Mouse (Mus musculus): ENCODE data around the gene Fkbpl. TPM values are rescaled to one million over a fixed set of nuclear protein-coding genes. Genes with fewer than 3 reads are reported as not detected.
A peak's percentile ranks its signal among the peaks of the same experiment; 100 is the strongest.

Fkbpl gene
- polyA plus RNA-seq, 1 experiment from 2014 or later: 12.9 TPM

DNA sequence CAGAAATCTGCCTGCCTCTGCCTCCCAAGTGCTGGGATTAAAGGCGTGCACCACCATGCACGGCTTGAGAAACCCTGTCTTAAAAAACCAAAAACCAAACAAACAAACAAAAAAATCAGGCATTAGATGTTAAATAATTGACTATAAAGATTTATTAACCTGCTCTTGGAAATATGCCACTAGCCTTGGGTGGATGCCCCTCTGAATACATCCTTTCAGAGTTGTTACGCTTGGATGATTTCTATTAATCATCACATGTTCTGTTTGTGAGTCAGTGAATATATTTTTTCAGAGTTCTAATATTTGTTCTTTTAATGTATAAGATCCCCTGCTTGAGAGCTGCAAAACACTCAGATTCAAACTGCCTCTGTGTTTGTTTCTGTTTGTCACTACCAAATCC is 19.6 kb upstream of the Fkbpl start:
- H3K4me2 ChIP-seq (replicated peaks): no peak overlapping the region
- peaks cover 43% of the 10 kb centered on the region for H3K36me3 ChIP-seq (replicated peaks; ENCODE audit: control insufficient read depth, insufficient read depth)
- DNase-seq (ENCODE audit: low spot score) (no peak), ATAC-seq (ENCODE audit: low FRiP score) (no peak)
- H3K9me3 ChIP-seq (ENCODE audit: control insufficient read depth, low read length): no peaks in the 10 kb centered on the region
- 0 out of 2 replicates have a peak, but pooled peaks cover under 1% of the 10 kb centered on the region for H3K27me3 ChIP-seq (ENCODE audit: control insufficient read depth, insufficient read depth, low read length)
- no peak overlapping the region for H3K4me3 ChIP-seq (replicated peaks; ENCODE audit: low read length)
- peaks cover 26% of the 10 kb centered on the region for H3K4me1 ChIP-seq (replicated peaks; ENCODE audit: control insufficient read depth, insufficient read depth, low read length)
- H3K9ac ChIP-seq: no peak overlapping the region
- WGBS: 98% methylated on average over 3 of the region's 3 CpGs
- no peak overlapping the region for H3K27ac ChIP-seq

DNA sequence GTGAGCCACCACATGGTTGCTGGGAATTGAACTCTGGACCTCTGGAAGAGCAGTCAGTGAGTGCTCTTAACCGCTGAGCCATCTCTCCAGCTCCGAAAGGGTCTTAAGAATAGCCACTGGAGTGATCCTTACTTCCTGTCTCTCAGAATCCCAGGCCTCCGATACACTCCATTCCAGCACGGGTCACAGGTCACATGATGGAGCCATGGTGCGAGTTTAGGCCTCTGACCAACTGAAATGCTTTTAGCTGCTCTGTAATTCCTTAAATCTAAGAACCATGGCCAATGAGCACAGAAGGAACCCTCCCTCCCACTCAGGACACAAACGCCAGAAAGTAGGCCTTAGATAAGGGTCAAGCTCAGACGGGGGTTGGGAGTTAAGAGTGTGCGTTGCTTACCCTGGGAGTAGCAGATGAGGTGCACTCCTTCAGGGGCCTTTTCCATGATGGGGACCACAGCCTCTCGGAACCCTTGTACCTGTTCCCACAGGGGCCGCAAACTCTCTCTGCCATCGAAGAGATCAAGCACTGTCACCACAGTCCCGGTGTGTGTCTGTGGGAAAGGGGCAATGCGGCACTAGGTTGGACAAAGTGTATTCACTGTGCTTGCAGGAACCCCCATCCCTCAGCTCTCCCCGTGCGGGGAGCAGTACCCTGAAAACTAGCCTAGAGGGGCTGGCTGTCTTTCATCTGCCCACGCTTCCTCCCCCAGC is 18.3 kb upstream of the Fkbpl start:
- peak overlapping the region; percentile 74 for H3K4me3 ChIP-seq (replicated peaks; ENCODE audit: low read length)
- peak overlapping the region; percentile 72 for H3K9ac ChIP-seq
- DNase-seq (ENCODE audit: low spot score): no peak
- no peak for ATAC-seq (ENCODE audit: low FRiP score)
- peaks cover 37% of the 10 kb centered on the region for H3K4me1 ChIP-seq (replicated peaks; ENCODE audit: control insufficient read depth, insufficient read depth, low read length)
- WGBS: 51% methylated on average over 16 of the region's 16 CpGs
- peak overlapping the region; percentile 90; the same call in 1 of the 2 replicates for H3K27ac ChIP-seq
- peaks cover 36% of the 10 kb centered on the region for H3K36me3 ChIP-seq (replicated peaks; ENCODE audit: control insufficient read depth, insufficient read depth)
- no peaks in the 10 kb centered on the region for H3K9me3 ChIP-seq (ENCODE audit: control insufficient read depth, low read length)
- H3K27me3 ChIP-seq (ENCODE audit: control insufficient read depth, insufficient read depth, low read length): peaks cover 12% of the 10 kb centered on the region
- peak overlapping the region; percentile 85 for H3K4me2 ChIP-seq (replicated peaks)

DNA sequence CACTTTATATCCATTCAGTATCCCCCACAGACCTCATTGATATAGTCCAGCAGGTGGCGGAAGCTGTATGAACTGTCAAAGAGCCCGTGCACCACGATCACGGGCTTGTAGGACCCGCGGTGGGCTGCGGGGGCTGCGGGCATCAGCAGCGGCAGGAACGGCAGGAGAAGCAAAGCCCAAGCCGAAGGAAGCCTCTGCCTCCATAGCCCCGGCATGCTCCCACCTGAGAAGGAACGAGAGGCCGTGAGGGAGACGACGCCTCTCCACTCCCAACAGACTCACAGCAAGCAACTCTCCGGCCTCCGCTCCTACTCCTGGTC is 17.8 kb upstream of the Fkbpl start:
- peak overlapping the region; percentile 90 for H3K27ac ChIP-seq
- WGBS: under 1% methylated on average over 18 of the region's 18 CpGs
- H3K27me3 ChIP-seq (ENCODE audit: control insufficient read depth, insufficient read depth, low read length): peaks cover 17% of the 10 kb centered on the region
- peak overlapping the region; percentile 85 for H3K4me2 ChIP-seq (replicated peaks)
- H3K9me3 ChIP-seq (ENCODE audit: control insufficient read depth, low read length): no peaks in the 10 kb centered on the region
- H3K4me1 ChIP-seq (replicated peaks; ENCODE audit: control insufficient read depth, insufficient read depth, low read length): peaks cover 42% of the 10 kb centered on the region
- peak overlapping the region; percentile 74 for H3K4me3 ChIP-seq (replicated peaks; ENCODE audit: low read length)
- peak overlapping the region; percentile 72 for H3K9ac ChIP-seq
- peaks cover 31% of the 10 kb centered on the region for H3K36me3 ChIP-seq (replicated peaks; ENCODE audit: control insufficient read depth, insufficient read depth)
- DNase-seq (ENCODE audit: low spot score) (no peak), ATAC-seq (ENCODE audit: low FRiP score) (peak; percentile 5; the same call in 1 of the 2 replicates)

DNA sequence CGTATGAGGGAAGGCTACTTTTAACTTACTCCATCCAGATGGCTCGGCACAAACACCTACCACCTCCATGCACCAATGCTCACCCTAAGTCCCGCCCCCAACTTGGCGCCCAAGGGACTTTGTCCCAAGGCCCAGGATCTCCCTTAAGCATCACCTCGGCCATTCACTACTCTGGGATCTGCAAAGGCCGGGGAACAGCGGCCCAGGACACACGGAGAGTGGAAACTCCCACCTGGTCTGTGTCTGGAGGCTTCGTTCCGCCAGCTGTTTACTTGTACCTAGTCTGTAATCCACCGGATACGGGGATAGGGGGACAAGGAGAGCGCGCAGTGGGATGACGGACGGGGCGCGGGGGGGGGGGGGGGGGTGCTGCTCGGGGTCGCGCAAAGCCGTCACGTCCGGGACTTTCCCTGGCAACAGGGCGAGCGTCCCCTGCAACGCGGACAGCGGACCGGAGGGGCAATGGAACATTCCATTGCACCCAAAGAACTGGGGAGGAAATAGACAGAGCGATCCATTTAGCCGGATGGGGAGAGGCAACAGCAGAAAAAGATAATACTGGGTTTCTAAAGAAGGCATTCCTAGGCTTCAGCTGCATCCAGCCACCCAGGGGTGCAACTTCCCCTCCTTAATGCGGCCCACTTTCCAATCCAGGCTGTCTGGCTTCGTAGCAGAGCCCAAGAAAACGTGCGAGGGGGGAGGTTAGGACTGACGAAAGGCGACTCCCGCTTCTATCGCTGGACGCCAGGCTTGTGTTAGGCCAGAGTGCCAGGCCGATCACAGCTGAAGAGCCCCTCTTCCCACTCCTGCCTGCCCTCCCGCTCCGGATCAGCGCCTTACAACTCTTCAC is 17.2 kb upstream of the Fkbpl start:
- H3K4me3 ChIP-seq (replicated peaks; ENCODE audit: low read length): peak overlapping the region; percentile 74
- WGBS: under 1% methylated on average over 43 of the region's 45 CpGs
- peaks cover 25% of the 10 kb centered on the region for H3K36me3 ChIP-seq (replicated peaks; ENCODE audit: control insufficient read depth, insufficient read depth)
- peaks cover 46% of the 10 kb centered on the region for H3K4me1 ChIP-seq (replicated peaks; ENCODE audit: control insufficient read depth, insufficient read depth, low read length)
- H3K27me3 ChIP-seq (ENCODE audit: control insufficient read depth, insufficient read depth, low read length): peaks cover 22% of the 10 kb centered on the region
- ATAC-seq (ENCODE audit: low FRiP score): peak; percentile 85
- peak; percentile 83 for DNase-seq (ENCODE audit: low spot score)
- H3K9ac ChIP-seq: peak overlapping the region; percentile 72
- no peaks in the 10 kb centered on the region for H3K9me3 ChIP-seq (ENCODE audit: control insufficient read depth, low read length)
- peak overlapping the region; percentile 90 for H3K27ac ChIP-seq
- peak overlapping the region; percentile 85 for H3K4me2 ChIP-seq (replicated peaks)

DNA sequence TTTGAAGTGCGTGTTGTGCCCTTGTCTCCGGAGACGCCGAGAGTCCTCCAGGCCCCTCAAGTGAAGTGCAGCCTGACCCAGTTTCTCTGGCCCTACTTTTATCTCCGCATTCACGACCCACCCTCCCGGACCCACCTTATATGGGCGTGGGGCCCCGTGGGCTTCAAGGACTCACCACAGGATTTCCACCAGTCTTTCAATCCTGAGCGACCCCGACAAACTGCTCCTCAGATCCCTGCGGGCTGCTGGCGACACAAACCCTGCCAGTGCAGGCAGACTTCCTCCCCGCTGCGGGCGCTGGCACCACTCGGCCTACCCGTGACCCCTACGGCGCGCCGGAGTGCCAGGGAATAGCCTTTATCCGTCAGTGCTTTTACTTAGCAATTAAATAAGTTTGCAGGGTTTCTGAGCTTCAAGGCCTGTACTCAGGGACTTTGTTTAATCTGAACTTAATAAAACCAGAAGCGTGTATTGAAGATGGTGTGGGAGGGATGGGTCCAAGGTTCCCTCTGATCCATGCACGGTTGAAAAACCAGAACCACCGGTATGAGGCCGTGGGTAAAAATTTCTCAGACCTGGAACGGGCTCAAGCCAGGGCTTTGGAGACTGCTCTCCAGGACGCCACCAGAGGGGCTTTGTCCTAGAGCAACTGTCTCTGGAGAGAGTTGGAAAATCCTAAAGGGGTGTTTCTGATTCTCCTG is 16.5 kb upstream of the Fkbpl start, which contains the start of gene Ppt2:
Gene Ppt2, minus strand, starts transcription at position 568 of the 701 bp plus-strand sequence.
- peak within 1 kb of the TSS; percentile 74 for H3K4me3 ChIP-seq (replicated peaks; ENCODE audit: low read length)
- DNase-seq (ENCODE audit: low spot score): no peak
- WGBS: 5% methylated on average over 29 of the region's 29 CpGs
- peaks cover 17% of the 10 kb centered on the region for H3K36me3 ChIP-seq (replicated peaks; ENCODE audit: control insufficient read depth, insufficient read depth)
- peaks cover 46% of the 10 kb centered on the region for H3K4me1 ChIP-seq (replicated peaks; ENCODE audit: control insufficient read depth, insufficient read depth, low read length)
- peak within 1 kb of the TSS; percentile 72 for H3K9ac ChIP-seq
- peaks cover 23% of the 10 kb centered on the region for H3K27me3 ChIP-seq (ENCODE audit: control insufficient read depth, insufficient read depth, low read length)
- no peaks in the 10 kb centered on the region for H3K9me3 ChIP-seq (ENCODE audit: control insufficient read depth, low read length)
- ATAC-seq (ENCODE audit: low FRiP score): peak; percentile 9; the same call in 1 of the 2 replicates
- H3K27ac ChIP-seq: peak within 1 kb of the TSS; percentile 90
- H3K4me2 ChIP-seq (replicated peaks): peak within 1 kb of the TSS; percentile 85

DNA sequence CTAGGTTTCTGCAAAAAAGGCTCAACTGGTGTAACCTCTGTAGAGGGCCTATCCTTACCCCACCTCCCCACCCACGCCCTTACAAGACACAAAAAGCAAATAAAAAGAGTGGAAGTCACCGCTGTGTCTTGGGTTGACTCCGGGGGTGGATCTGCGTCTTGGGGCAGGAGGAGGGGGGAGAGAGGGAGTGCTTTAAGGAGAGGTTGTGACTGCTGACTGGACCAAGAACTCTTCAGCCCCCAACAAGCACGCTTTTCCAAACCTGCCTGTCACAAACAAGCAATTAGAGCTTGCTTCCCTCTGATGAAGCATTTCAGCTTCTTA is 16.0 kb upstream of the Fkbpl start:
- peaks cover 46% of the 10 kb centered on the region for H3K4me1 ChIP-seq (replicated peaks; ENCODE audit: control insufficient read depth, insufficient read depth, low read length)
- no peaks in the 10 kb centered on the region for H3K9me3 ChIP-seq (ENCODE audit: control insufficient read depth, low read length)
- DNase-seq (ENCODE audit: low spot score) (no peak), ATAC-seq (ENCODE audit: low FRiP score) (no peak)
- H3K4me3 ChIP-seq (replicated peaks; ENCODE audit: low read length): peak overlapping the region; percentile 74
- 25% methylated on average over 5 of the region's 5 CpGs for WGBS
- peak overlapping the region; percentile 85 for H3K4me2 ChIP-seq (replicated peaks)
- H3K9ac ChIP-seq: peak overlapping the region; percentile 72
- H3K36me3 ChIP-seq (replicated peaks; ENCODE audit: control insufficient read depth, insufficient read depth): peaks cover 13% of the 10 kb centered on the region; the same call in 1 of the 2 replicates
- H3K27me3 ChIP-seq (ENCODE audit: control insufficient read depth, insufficient read depth, low read length): peaks cover 23% of the 10 kb centered on the region
- H3K27ac ChIP-seq: peak overlapping the region; percentile 90

DNA sequence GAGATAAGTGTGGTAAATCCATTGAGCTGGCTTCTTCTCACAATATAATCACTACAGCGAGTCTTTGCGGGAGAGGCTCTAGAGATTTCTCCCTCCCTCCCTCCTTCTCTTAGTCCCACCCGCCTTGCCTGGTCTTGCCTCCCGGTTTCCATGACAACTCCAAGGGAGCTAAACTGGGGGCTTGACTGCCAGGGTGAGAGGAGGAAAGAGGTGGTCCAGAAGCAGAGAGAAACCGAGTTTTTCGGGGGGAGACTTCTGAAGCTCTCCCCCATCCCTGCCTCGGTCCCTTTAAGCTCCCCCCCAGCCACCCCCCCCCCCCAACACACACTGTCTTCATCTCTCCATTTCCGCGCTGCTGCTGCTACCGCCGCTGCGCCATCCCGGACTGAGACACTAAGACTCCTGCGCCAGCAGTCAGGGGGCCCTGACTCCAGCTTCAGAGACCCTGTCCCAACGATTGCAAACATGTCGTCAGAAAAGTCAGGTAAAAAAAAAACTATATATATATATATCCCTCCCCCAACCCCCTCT is 15.3 kb upstream of the Fkbpl start, which contains the start of gene Prrt1:
Gene Prrt1, plus strand, starts transcription at position 313 of the 531 bp plus-strand sequence.
- DNase-seq (ENCODE audit: low spot score): peak; percentile 68

DNA sequence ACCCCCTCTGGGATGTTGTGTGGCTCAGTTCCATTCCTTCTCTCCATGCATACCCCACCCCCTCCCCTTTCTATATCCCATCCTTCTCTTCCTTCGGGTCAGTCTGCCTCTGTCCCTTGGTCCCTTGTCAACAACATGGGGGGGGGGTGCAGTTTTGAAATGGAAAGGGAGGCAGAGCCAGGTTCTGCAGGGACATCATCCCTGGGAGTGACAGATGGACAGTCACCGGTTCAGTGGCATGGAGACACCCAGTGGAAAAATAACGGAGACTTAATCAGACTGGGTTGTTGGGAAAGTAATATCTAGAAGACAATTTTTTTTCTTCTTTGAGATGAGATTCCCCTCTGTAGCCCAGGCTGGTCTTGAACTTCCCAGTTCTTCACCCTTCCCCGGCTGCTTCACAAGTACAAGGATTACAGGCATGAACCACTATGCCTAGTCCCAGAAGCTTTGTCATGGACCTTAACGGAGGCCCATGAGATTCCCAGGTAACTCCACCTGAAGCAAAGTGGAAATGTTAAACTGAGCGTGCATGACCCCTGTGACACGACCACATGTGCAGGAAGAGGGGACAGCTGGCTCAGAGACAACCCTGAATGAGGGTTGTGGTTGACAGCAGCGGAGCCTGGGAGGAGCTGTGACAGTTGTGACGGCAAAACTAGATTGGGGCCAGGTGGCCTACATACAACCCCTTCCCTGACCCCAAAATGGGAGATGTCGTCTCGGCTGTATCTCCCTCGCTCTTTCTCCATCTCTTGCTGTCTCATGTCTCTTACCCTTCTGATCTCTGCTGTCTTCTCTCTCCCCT is 14.6 kb upstream of the Fkbpl start:
- Histone ChIP-seq H3K27me3 (ENCODE audit: control insufficient read depth, insufficient read depth, low read length) (peaks cover 23% of the 10 kb centered on the region), H3K27ac (peak overlapping the region; percentile 90; the same call in 1 of the 2 replicates), H3K4me3 (replicated peaks; ENCODE audit: low read length) (peak overlapping the region; percentile 74), H3K9me3 (ENCODE audit: control insufficient read depth, low read length) (no peaks in the 10 kb centered on the region), H3K9ac (peak overlapping the region; percentile 72), H3K36me3 (replicated peaks; ENCODE audit: control insufficient read depth, insufficient read depth) (0 out of 2 replicates have a peak, but pooled peaks cover 5% of the 10 kb centered on the region), H3K4me2 (replicated peaks) (peak overlapping the region; percentile 85), H3K4me1 (replicated peaks; ENCODE audit: control insufficient read depth, insufficient read depth, low read length) (peaks cover 46% of the 10 kb centered on the region)
- 13% methylated on average over 12 of the region's 12 CpGs for WGBS
- DNase-seq (ENCODE audit: low spot score) (no peak), ATAC-seq (ENCODE audit: low FRiP score) (no peak)

More for the DNA sequence above, 15.3 kb upstream of the Fkbpl start, which contains the start of gene Prrt1:
- Histone ChIP-seq H3K9ac (peak within 1 kb of the TSS; percentile 72), H3K4me1 (replicated peaks; ENCODE audit: control insufficient read depth, insufficient read depth, low read length) (peaks cover 46% of the 10 kb centered on the region), H3K9me3 (ENCODE audit: control insufficient read depth, low read length) (no peaks in the 10 kb centered on the region), H3K27me3 (ENCODE audit: control insufficient read depth, insufficient read depth, low read length) (peaks cover 23% of the 10 kb centered on the region), H3K4me3 (replicated peaks; ENCODE audit: low read length) (peak within 1 kb of the TSS; percentile 74), H3K36me3 (replicated peaks; ENCODE audit: control insufficient read depth, insufficient read depth) (peaks cover 7% of the 10 kb centered on the region; the same call in 1 of the 2 replicates), H3K4me2 (replicated peaks) (peak within 1 kb of the TSS; percentile 85), H3K27ac (peak within 1 kb of the TSS; percentile 90)
- ATAC-seq (ENCODE audit: low FRiP score): peak; percentile 56
- 0% methylated on average over 16 of the region's 16 CpGs for whole genome bisulfite sequencing

Measured in hindbrain, embryonic 14.5 days (tissue).